Mouse (Mus musculus) heart, postnatal 0 days (tissue): ENCODE data around the gene Pi16.
"Not testable (repeated sequence)": the region's sequence is repeated elsewhere in the genome, so short reads cannot be mapped to it uniquely, and the experiment has no call there.

Source experiments
- CTCF ChIP-seq: IDR thresholded peaks from 2 replicates; pipeline ENCODE4 v1.5.1; 2016; ENCODE audit warnings: antibody characterized with exemption, control low read depth, low read depth
- EP300 ChIP-seq: IDR thresholded peaks from 2 replicates; pipeline ENCODE4 v1.6.1; 2016; ENCODE audit warnings: antibody characterized with exemption, low read depth

DNA sequence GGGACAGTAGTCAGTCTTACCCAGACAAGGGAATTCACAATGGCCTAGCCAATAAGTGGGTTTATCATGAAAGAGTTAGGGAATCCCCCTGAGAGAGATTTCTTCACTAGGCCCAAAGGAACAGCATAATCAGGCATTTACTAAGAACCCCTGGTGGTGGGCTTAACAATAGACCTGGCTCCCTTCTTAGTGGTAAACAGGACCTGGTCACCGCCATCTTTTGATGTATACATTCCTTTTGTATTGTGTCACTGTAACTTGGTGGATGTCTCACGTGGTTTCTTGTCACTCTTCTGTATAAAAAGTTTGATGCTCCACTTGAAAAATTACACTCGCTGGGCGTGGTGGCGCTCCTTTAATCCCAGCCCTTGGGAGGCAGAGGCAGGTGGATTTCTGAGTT is 33.6 kb downstream of the Pi16 start:
- TF ChIP-seq CTCF, EP300: not testable (repeated sequence)
